Mouse (Mus musculus) lung, embryonic 16.5 days (tissue): Measurements from ENCODE around the gene Ipo13. TPM values are rescaled to one million over a fixed set of nuclear protein-coding genes. Genes with fewer than 3 reads are reported as not detected.

Experiments
- ATAC-seq: fragments of 200-750 bp; cut with Nextera tagmentation; 2 replicates; pipeline ENCODE4 v1.8.0; 2017; ENCODE audit warnings: low read depth, mild to moderate bottlenecking, moderate library complexity
- H3K27ac ChIP-seq: fragments of 300-500 bp; sonication (generic); 2 replicates; pipeline ENCODE4 v1.5.1; 2014; ENCODE audit warnings: mild to moderate bottlenecking, control low read depth, low read length
- H3K27me3 ChIP-seq: fragments of 300-500 bp; sonication (generic); 2 replicates; pipeline ENCODE4 v1.6.1; 2014; ENCODE audit warnings: low read depth, low read length, mixed read lengths; ENCODE audit not compliant: control insufficient read depth, insufficient read depth
- H3K36me3 ChIP-seq: fragments of 300-500 bp; sonication (generic); 2 replicates; pipeline ENCODE4 v1.6.1; 2014; ENCODE audit warnings: low read length; ENCODE audit not compliant: control insufficient read depth, insufficient read depth
- H3K4me1 ChIP-seq: fragments of 300-500 bp; sonication (generic); replicated peaks from 2 replicates; pipeline ENCODE4 v1.6.1; 2014; ENCODE audit warnings: low read length, mixed read lengths; ENCODE audit not compliant: control insufficient read depth, insufficient read depth
- H3K4me2 ChIP-seq: fragments of 300-500 bp; sonication (generic); 2 replicates; pipeline ENCODE4 v1.6.1; 2014; ENCODE audit warnings: low read depth, low read length, control low read depth
- H3K4me3 ChIP-seq: fragments of 300-500 bp; sonication (generic); 2 replicates; pipeline ENCODE4 v1.5.1; 2014; ENCODE audit warnings: mild to moderate bottlenecking, low read length, control low read depth
- H3K9ac ChIP-seq: fragments of 300-500 bp; sonication (generic); 2 replicates; pipeline ENCODE4 v1.6.1; 2014; ENCODE audit warnings: low read length, control low read depth
- H3K9me3 ChIP-seq: fragments of 300-500 bp; sonication (generic); 2 replicates; pipeline ENCODE4 v1.6.1; 2016; ENCODE audit warnings: low read length; ENCODE audit not compliant: control insufficient read depth
- WGBS: fragments of 180-500 bp; shearing (Covaris S2); extraction: QIAGEN DNeasy Blood & Tissue Kit; methylation state at CpG from one replicate; pipeline ENCODE4 v1.1.7; 2014; 5-methylcytosine and 5-hydroxymethylcytosine counted together
- polyA plus RNA-seq: library from polyadenylated mRNA; unstranded; fragments of >200 nt; fragmentation: Nextera tagmentation; extraction: Ambion mirVana; gene quantifications from 2 replicates; pipeline ENCODE4 v1.2.1, GENCODE M21; 2015

The Ipo13 gene
- polyA plus RNA-seq, 1 experiment from 2014 or later = 41.5 TPM

GRCm38 (mm10) chr4:117904761-117905160 lies 10.0 kb downstream of the Ipo13 start:
- Histone ChIP-seq H3K36me3 (peaks cover 40% of the 10 kb centered on the region), H3K4me1 (peaks cover 8% of the 10 kb centered on the region), H3K4me3 (no peak overlapping the region), H3K27ac (no peak overlapping the region), H3K9me3 (no peaks in the 10 kb centered on the region), H3K9ac (no peak overlapping the region), H3K27me3 (no peaks in the 10 kb centered on the region), H3K4me2 (no peak overlapping the region)
- ATAC-seq = no peak
- 85% methylated on average over 8 of the region's 8 CpGs for WGBS

- ATAC-seq = no peak
- Histone ChIP-seq H3K9ac (no peak overlapping the region), H3K27ac (no peak overlapping the region), H3K36me3 (peaks cover 46% of the 10 kb centered on the region), H3K27me3 (no peaks in the 10 kb centered on the region), H3K4me2 (no peak overlapping the region), H3K9me3 (no peaks in the 10 kb centered on the region), H3K4me1 (peaks cover 8% of the 10 kb centered on the region), H3K4me3 (no peak overlapping the region)
- WGBS = 86% methylated on average over 10 of the region's 10 CpGs
These were observed 10.7 kb downstream of the Ipo13 start for GRCm38 (mm10) chr4:117904094-117904493.

DNA sequence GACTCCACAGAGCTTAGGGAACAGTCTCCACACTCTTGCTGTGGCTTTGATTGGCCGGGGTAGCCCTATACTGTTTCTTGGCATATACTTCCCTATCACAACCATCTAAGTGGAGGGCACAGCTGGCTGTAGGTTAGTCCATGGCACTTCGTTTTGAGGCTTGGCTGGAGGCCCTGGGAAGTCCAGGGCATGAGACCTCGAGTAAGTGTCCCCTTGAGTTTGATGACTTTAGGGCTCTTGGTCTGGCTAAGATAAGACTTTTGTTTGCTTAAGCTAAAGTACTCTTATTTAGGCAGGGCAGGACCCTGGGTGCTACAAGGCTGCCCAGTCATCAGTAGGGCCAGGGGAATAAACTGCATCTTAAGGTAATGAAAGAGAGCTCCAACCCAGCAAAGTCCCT lies 16.7 kb downstream of the Ipo13 start:
- Histone ChIP-seq H3K27ac (no peak overlapping the region), H3K4me3 (no peak overlapping the region), H3K27me3 (no peaks in the 10 kb centered on the region), H3K4me2 (no peak overlapping the region), H3K4me1 (no peaks in the 10 kb centered on the region), H3K36me3 (peaks cover 34% of the 10 kb centered on the region), H3K9me3 (no peaks in the 10 kb centered on the region), H3K9ac (no peak overlapping the region)
- ATAC-seq = 0 out of 2 replicates have a peak, but pooled peaks have one; percentile 42
- WGBS = 58% methylated on average over 3 of the region's 3 CpGs

DNA sequence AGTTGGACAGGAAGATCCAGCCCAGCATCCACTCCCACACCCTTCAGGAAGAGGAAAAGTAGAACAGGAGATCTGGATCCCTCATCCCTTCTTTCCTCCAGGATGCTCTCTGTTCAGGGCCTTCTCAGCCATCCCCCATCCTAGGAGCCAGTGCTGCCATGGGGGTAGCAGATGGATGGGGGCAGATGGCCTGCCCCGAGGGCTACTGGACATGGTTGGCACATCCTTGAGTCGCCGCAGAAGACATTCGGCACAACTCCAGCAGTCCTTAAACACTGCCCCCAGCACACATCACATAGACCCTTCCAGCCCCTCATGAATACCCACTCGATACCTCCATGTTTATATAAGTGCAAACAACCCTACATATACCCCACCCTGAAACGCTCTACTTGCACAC lies 18.8 kb downstream of the Ipo13 start:
- no peak overlapping the region for H3K9ac ChIP-seq
- H3K36me3 ChIP-seq = peaks cover 18% of the 10 kb centered on the region
- H3K27me3 ChIP-seq = no peaks in the 10 kb centered on the region
- 89% methylated on average over 6 of the region's 6 CpGs for WGBS
- H3K9me3 ChIP-seq = no peaks in the 10 kb centered on the region
- H3K4me3 ChIP-seq = no peak overlapping the region
- H3K4me2 ChIP-seq = no peak overlapping the region
- no peak for ATAC-seq
- peaks cover 6% of the 10 kb centered on the region for H3K4me1 ChIP-seq
- no peak overlapping the region for H3K27ac ChIP-seq

DNA sequence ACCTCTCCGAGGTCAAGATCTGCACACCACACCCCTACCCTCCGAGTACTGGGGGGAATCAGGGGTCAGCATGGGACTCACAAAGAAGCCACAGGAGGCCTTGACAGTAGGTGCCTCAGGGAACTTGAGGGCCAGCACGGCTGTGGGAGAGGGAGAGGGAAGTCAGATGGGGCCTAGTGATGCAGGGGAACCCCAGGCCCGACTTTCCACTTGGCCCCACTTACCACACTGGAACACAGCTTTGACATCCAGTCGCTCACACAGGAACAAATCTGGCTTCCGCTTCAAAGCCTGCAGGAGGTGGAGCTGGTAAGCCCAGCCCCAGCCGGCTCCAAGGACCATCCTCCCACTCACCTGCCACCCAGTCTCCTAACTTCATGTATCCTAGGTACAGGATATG lies 19.5 kb downstream of the Ipo13 start:
- H3K27me3 ChIP-seq = no peaks in the 10 kb centered on the region
- peaks cover 13% of the 10 kb centered on the region for H3K36me3 ChIP-seq
- no peak overlapping the region for H3K9ac ChIP-seq
- WGBS = 73% methylated on average over 7 of the region's 7 CpGs
- no peaks in the 10 kb centered on the region for H3K9me3 ChIP-seq
- H3K4me1 ChIP-seq = peaks cover 10% of the 10 kb centered on the region
- H3K27ac ChIP-seq = no peak overlapping the region
- H3K4me3 ChIP-seq = no peak overlapping the region
- ATAC-seq = no peak
- H3K4me2 ChIP-seq = no peak overlapping the region

DNA sequence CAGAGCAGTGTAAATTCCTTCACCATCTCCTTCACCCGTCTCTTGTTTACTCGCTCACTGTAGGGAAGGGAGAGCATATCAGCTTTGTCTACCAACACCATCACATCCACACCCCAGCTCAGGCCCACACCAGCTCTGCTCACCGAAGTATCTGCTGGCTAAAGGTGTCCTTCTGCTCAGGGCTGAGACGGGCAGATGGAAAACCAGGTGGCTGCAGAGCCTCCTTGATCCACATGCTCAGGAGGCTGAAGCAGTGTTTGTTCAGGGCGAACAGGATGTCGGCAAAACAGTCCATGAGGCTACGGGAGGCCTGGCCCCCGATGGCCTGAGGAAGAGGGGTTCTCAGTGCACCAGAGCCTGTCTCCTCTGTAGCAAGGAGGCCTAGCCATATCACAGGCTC lies 20.2 kb downstream of the Ipo13 start:
- Histone ChIP-seq H3K4me3 (no peak overlapping the region), H3K9me3 (no peaks in the 10 kb centered on the region), H3K9ac (no peak overlapping the region), H3K36me3 (peaks cover 6% of the 10 kb centered on the region), H3K4me1 (peaks cover 10% of the 10 kb centered on the region), H3K4me2 (no peak overlapping the region), H3K27me3 (no peaks in the 10 kb centered on the region), H3K27ac (no peak overlapping the region)
- no peak for ATAC-seq
- WGBS = 76% methylated on average over 8 of the region's 8 CpGs

DNA sequence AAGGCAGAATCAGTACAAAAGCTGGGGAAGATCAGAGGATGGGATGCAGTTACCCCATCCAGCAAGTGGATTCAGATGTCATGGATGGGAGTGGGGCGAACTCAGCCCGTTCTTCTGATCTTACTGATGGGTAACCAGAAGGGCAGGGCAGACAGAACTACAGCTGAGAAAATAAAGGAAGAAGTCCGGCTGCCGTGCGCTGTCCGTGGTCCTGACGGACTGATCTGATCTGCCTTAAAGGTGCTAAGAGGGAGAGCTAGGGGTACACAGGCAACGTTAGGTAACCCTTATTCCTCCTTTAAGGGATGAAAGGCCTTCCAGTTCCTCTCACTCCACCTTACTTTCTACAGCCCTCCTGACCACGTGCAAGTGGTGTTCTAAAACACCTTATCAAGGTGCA lies 21.4 kb downstream of the Ipo13 start:
- Histone ChIP-seq H3K27me3 (no peaks in the 10 kb centered on the region), H3K36me3 (no peaks in the 10 kb centered on the region; the same call in 1 of the 2 replicates), H3K4me1 (peaks cover 10% of the 10 kb centered on the region), H3K9ac (no peak overlapping the region), H3K9me3 (no peaks in the 10 kb centered on the region), H3K27ac (no peak overlapping the region), H3K4me3 (no peak overlapping the region), H3K4me2 (no peak overlapping the region)
- no peak for ATAC-seq
- 9% methylated on average over 9 of the region's 9 CpGs for WGBS

DNA sequence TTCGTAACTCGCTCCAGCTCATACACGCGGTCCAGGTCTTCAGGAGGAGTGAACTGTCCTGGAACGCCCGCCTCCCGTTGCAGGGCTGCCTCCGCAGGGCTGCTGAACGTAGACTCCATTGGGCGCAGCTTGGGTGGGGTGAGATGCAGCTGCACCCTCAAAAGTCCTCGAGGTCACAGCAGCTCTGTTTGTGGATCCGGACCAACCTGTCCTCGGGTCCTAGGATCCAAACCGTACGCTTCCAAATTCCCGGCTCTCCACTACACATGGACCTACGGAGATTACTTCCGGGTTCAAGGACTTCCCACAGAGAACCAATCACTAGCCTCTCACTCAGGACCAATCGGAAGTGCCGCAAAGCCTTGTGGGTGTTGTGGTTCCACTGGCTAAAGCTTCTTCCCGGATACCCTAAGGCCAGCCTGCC lies 23.0 kb downstream of the Ipo13 start, which contains the start of gene Dph2:
Gene Dph2 (minus strand): TSS at position 295 of the 424 bp plus-strand sequence.
- no peak within 1 kb of the TSS for H3K27ac ChIP-seq
- H3K4me3 ChIP-seq = peak within 1 kb of the TSS; percentile 66
- no peaks in the 10 kb centered on the region; the same call in 1 of the 2 replicates for H3K36me3 ChIP-seq
- H3K9me3 ChIP-seq = no peaks in the 10 kb centered on the region
- peak within 1 kb of the TSS; percentile 78 for H3K4me2 ChIP-seq
- peak; percentile 84 for ATAC-seq
- H3K27me3 ChIP-seq = no peaks in the 10 kb centered on the region
- H3K9ac ChIP-seq = peak within 1 kb of the TSS; percentile 62
- peaks cover 12% of the 10 kb centered on the region for H3K4me1 ChIP-seq
- WGBS = 0% methylated on average over 21 of the region's 21 CpGs

GRCm38 (mm10) chr4:117890750-117891149 lies 24.0 kb downstream of the Ipo13 start:
- Histone ChIP-seq H3K36me3 (no peaks in the 10 kb centered on the region; the same call in 1 of the 2 replicates), H3K4me2 (peak overlapping the region; percentile 78; the same call in 1 of the 2 replicates), H3K9ac (no peak overlapping the region), H3K27ac (no peak overlapping the region), H3K4me3 (no peak overlapping the region), H3K9me3 (no peaks in the 10 kb centered on the region), H3K27me3 (no peaks in the 10 kb centered on the region), H3K4me1 (peaks cover 19% of the 10 kb centered on the region)
- no peak for ATAC-seq
- WGBS = 84% methylated on average over 8 of the region's 8 CpGs

GRCm38 (mm10) chr4:117890031-117890430 lies 24.8 kb downstream of the Ipo13 start:
- H3K4me1 ChIP-seq = peaks cover 19% of the 10 kb centered on the region
- no peak overlapping the region for H3K27ac ChIP-seq
- H3K9ac ChIP-seq = no peak overlapping the region
- 88% methylated on average over 14 of the region's 14 CpGs for WGBS
- no peaks in the 10 kb centered on the region for H3K9me3 ChIP-seq
- peaks cover 2% of the 10 kb centered on the region; the same call in 1 of the 2 replicates for H3K36me3 ChIP-seq
- no peak overlapping the region for H3K4me2 ChIP-seq
- no peaks in the 10 kb centered on the region for H3K27me3 ChIP-seq
- no peak overlapping the region for H3K4me3 ChIP-seq
- ATAC-seq = no peak
